Mouse (Mus musculus): ENCODE measurements at regions not wholly inside any gene's neighbourhood (a gene's known extent, or its start where the extent isn't known, plus 50 kb on each side); places are given as distances from the start of the nearest gene placed in this dataset.

- H3K27me3 ChIP-seq (ENCODE audit: insufficient read depth, low read length), result no peaks in the 10 kb centered on the region
- H3K4me3 ChIP-seq (ENCODE audit: low read length), result no peak overlapping the region
- no peak overlapping the region for H3K9ac ChIP-seq (replicated peaks; ENCODE audit: low read length)
- H3K27ac ChIP-seq (ENCODE audit: low read length), result peak overlapping the region; percentile 90
- no peaks in the 10 kb centered on the region for H3K4me1 ChIP-seq (ENCODE audit: insufficient read depth, low read length)
- 0 out of 2 replicates have a peak overlapping the region, but pooled peaks have one; percentile 10 for H3K4me2 ChIP-seq (replicated peaks; ENCODE audit: low read depth, low read length)
- no peaks in the 10 kb centered on the region for H3K9me3 ChIP-seq (ENCODE audit: low read length)
- no peaks in the 10 kb centered on the region for H3K36me3 ChIP-seq (ENCODE audit: insufficient read depth, low read length)
- peak; percentile 92 for ATAC-seq (ENCODE audit: low FRiP score, low TSS enrichment)
These were observed 1094.6 kb downstream of the Car8 start for GRCm38 (mm10) chr4:7144215-7144614.

GRCm38 (mm10) chr4:7143676-7144075 lies 1095.2 kb downstream of the Car8 start:
- Histone ChIP-seq H3K27me3 (ENCODE audit: insufficient read depth, low read length) (no peaks in the 10 kb centered on the region), H3K9ac (replicated peaks; ENCODE audit: low read length) (no peak overlapping the region), H3K9me3 (ENCODE audit: low read length) (no peaks in the 10 kb centered on the region), H3K4me2 (replicated peaks; ENCODE audit: low read depth, low read length) (0 out of 2 replicates have a peak overlapping the region, but pooled peaks have one; percentile 10), H3K36me3 (ENCODE audit: insufficient read depth, low read length) (no peaks in the 10 kb centered on the region), H3K27ac (ENCODE audit: low read length) (peak overlapping the region; percentile 90), H3K4me3 (ENCODE audit: low read length) (no peak overlapping the region), H3K4me1 (ENCODE audit: insufficient read depth, low read length) (no peaks in the 10 kb centered on the region)
- peak; percentile 92 for ATAC-seq (ENCODE audit: low FRiP score, low TSS enrichment)
- WGBS, result 56% methylated on average over 2 of the region's 2 CpGs

GRCm38 (mm10) chr4:7142781-7143180 lies 1096.1 kb downstream of the Car8 start:
- no peaks in the 10 kb centered on the region for H3K9me3 ChIP-seq (ENCODE audit: low read length)
- H3K4me2 ChIP-seq (replicated peaks; ENCODE audit: low read depth, low read length), result no peak overlapping the region
- H3K4me3 ChIP-seq (ENCODE audit: low read length), result no peak overlapping the region
- peak overlapping the region; percentile 67 for H3K27ac ChIP-seq (ENCODE audit: low read length)
- no peaks in the 10 kb centered on the region for H3K4me1 ChIP-seq (ENCODE audit: insufficient read depth, low read length)
- no peak for ATAC-seq (ENCODE audit: low FRiP score, low TSS enrichment)
- no peak overlapping the region for H3K9ac ChIP-seq (replicated peaks; ENCODE audit: low read length)
- WGBS, result 83% methylated on average over 6 of the region's 6 CpGs
- H3K36me3 ChIP-seq (ENCODE audit: insufficient read depth, low read length), result no peaks in the 10 kb centered on the region
- H3K27me3 ChIP-seq (ENCODE audit: insufficient read depth, low read length), result no peaks in the 10 kb centered on the region

GRCm38 (mm10) chr4:7112159-7112558 lies 1126.7 kb downstream of the Car8 start:
- Histone ChIP-seq H3K9me3 (ENCODE audit: low read length) (no peaks in the 10 kb centered on the region), H3K4me2 (replicated peaks; ENCODE audit: low read depth, low read length) (no peak overlapping the region), H3K4me1 (ENCODE audit: insufficient read depth, low read length) (no peaks in the 10 kb centered on the region), H3K27me3 (ENCODE audit: insufficient read depth, low read length) (no peaks in the 10 kb centered on the region), H3K4me3 (ENCODE audit: low read length) (no peak overlapping the region), H3K9ac (replicated peaks; ENCODE audit: low read length) (no peak overlapping the region), H3K27ac (ENCODE audit: low read length) (no peak overlapping the region), H3K36me3 (ENCODE audit: insufficient read depth, low read length) (no peaks in the 10 kb centered on the region)
- 71% methylated on average over 4 of the region's 4 CpGs for WGBS
- no peak for ATAC-seq (ENCODE audit: low FRiP score, low TSS enrichment)

- no peaks in the 10 kb centered on the region for H3K36me3 ChIP-seq (ENCODE audit: insufficient read depth, low read length)
- no peak for ATAC-seq (ENCODE audit: low FRiP score, low TSS enrichment)
- H3K27ac ChIP-seq (ENCODE audit: low read length), result no peak overlapping the region
- H3K4me2 ChIP-seq (replicated peaks; ENCODE audit: low read depth, low read length), result no peak overlapping the region
- no peak overlapping the region for H3K4me3 ChIP-seq (ENCODE audit: low read length)
- no peaks in the 10 kb centered on the region for H3K9me3 ChIP-seq (ENCODE audit: low read length)
- no peaks in the 10 kb centered on the region for H3K27me3 ChIP-seq (ENCODE audit: insufficient read depth, low read length)
- 85% methylated on average over 7 of the region's 7 CpGs for WGBS
- H3K4me1 ChIP-seq (ENCODE audit: insufficient read depth, low read length), result no peaks in the 10 kb centered on the region
- no peak overlapping the region for H3K9ac ChIP-seq (replicated peaks; ENCODE audit: low read length)
These were observed 1145.9 kb downstream of the Car8 start for GRCm38 (mm10) chr4:7092957-7093356.

GRCm38 (mm10) chr4:7091201-7091814 lies 1147.5 kb downstream of the Car8 start:
- H3K4me2 ChIP-seq (replicated peaks; ENCODE audit: low read depth, low read length), result no peak overlapping the region
- H3K9me3 ChIP-seq (ENCODE audit: low read length), result no peaks in the 10 kb centered on the region
- H3K36me3 ChIP-seq (ENCODE audit: insufficient read depth, low read length), result no peaks in the 10 kb centered on the region
- H3K4me1 ChIP-seq (ENCODE audit: insufficient read depth, low read length), result no peaks in the 10 kb centered on the region
- H3K27me3 ChIP-seq (ENCODE audit: insufficient read depth, low read length), result no peaks in the 10 kb centered on the region
- no peak overlapping the region for H3K4me3 ChIP-seq (ENCODE audit: low read length)
- H3K27ac ChIP-seq (ENCODE audit: low read length), result no peak overlapping the region
- no peak for ATAC-seq (ENCODE audit: low FRiP score, low TSS enrichment)
- no peak overlapping the region for H3K9ac ChIP-seq (replicated peaks; ENCODE audit: low read length)

Measured in kidney, embryonic 16.5 days (tissue).